Mouse (Mus musculus) intestine, embryonic 15.5 days (tissue): ENCODE data around the gene AI413582. TPM values are rescaled to one million over a fixed set of nuclear protein-coding genes. Genes with fewer than 3 reads are reported as not detected.
A peak's percentile ranks its signal among the peaks of the same experiment; 100 is the strongest.

ENCODE experiments used
- ATAC-seq: fragments of 200-750 bp; cut with Nextera tagmentation; 2 replicates; pipeline ENCODE4 v1.8.0; 2017; ENCODE audit warnings: moderate TSS enrichment, moderate library complexity
- H3K27ac ChIP-seq: fragments of 300-500 bp; sonication (generic); 2 replicates; pipeline ENCODE4 v1.5.1; 2015; ENCODE audit warnings: mild to moderate bottlenecking, inconsistent platforms
- H3K27me3 ChIP-seq: fragments of 300-500 bp; sonication (generic); replicated peaks from 2 replicates; pipeline ENCODE4 v1.6.1; 2015; ENCODE audit warnings: inconsistent platforms
- H3K36me3 ChIP-seq: fragments of 300-500 bp; sonication (generic); 2 replicates; pipeline ENCODE4 v1.6.1; 2015; ENCODE audit warnings: inconsistent platforms
- H3K4me1 ChIP-seq: fragments of 300-500 bp; sonication (generic); replicated peaks from 2 replicates; pipeline ENCODE4 v1.6.1; 2015; ENCODE audit warnings: inconsistent platforms
- H3K4me2 ChIP-seq: fragments of 300-500 bp; sonication (generic); replicated peaks from 2 replicates; pipeline ENCODE4 v1.6.1; 2015; ENCODE audit warnings: mild to moderate bottlenecking, inconsistent platforms
- H3K4me3 ChIP-seq: fragments of 300-500 bp; sonication (generic); replicated peaks from 2 replicates; pipeline ENCODE4 v1.5.1; 2015; ENCODE audit warnings: inconsistent platforms
- H3K9ac ChIP-seq: fragments of 300-500 bp; sonication (generic); 2 replicates; pipeline ENCODE4 v1.6.1; 2015; ENCODE audit warnings: inconsistent platforms
- H3K9me3 ChIP-seq: fragments of 300-500 bp; sonication (generic); 2 replicates; pipeline ENCODE4 v1.6.1; 2016; ENCODE audit warnings: inconsistent platforms
- WGBS: fragments of 180-500 bp; shearing (Covaris S2); methylation state at CpG from one replicate; pipeline ENCODE4 v1.1.7; 2015; 5-methylcytosine and 5-hydroxymethylcytosine counted together
- polyA plus RNA-seq: library from polyadenylated mRNA; unstranded; fragments of >200 nt; fragmentation: Nextera tagmentation; extraction: Ambion mirVana; gene quantifications from 2 replicates; pipeline ENCODE4 v1.2.1, GENCODE M21; 2015

AI413582 gene
- polyA plus RNA-seq, 1 experiment from 2014 or later: 29.7 TPM

DNA sequence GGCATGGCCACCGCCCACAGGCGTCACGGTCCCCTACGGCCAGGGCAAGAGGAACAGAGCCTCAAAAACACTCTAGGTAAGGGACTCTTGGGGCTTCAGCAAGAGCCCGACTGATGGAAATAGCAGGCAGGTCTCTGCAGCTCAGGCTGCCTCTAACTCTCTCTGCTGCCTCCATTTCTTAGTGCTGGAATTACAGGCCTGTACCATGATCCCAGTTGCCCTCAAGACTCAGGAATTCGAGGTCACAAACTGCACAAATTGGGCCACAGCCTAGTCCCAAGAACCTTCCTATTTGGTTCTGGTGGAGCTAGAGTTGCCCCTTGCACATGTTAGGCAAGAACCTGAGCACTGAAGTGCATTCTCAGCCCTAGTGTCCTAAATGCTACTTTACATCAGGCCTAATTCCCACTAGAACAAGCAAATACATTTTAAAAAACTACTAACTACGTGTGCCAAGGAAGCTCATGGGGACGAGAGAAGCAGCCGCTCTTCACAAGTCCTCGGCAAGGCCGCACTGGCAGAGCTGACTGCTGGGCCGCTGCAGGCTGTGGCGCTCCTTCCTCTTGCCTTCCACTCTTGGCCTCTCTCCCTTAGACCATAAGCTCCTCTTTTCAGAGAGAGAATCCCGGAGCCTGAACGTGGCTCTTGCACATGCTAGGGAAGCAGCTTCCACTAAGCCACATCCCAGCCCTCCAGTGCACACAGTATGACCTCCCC, 30.3 kb upstream of the AI413582 start:
- H3K36me3 ChIP-seq: peaks cover 33% of the 10 kb centered on the region
- H3K4me1 ChIP-seq: peaks cover 4% of the 10 kb centered on the region; the same call in 1 of the 2 replicates
- H3K4me3 ChIP-seq: no peak overlapping the region
- H3K9me3 ChIP-seq: no peaks in the 10 kb centered on the region
- H3K27me3 ChIP-seq: no peaks in the 10 kb centered on the region
- H3K27ac ChIP-seq: no peak overlapping the region
- ATAC-seq: no peak
- 85% methylated on average over 15 of the region's 15 CpGs for WGBS
- H3K4me2 ChIP-seq: no peak overlapping the region
- H3K9ac ChIP-seq: no peak overlapping the region

DNA sequence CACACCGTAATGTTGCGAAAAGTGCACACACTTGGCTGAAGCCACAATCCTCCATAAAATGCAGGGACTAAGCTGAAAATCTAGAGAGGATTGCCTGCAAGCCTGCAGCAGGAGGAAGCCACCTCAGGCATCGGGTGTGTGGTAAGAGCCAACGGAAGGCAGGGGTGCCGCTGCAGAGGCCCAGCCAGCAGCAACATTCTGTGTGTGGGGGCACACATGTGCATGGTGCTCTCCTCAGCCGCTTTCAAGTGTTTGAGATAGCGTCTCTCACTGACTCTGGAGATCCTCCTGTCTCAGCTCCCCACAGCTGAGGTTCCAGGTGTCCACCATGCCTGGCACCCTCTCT, 27.0 kb upstream of the AI413582 start:
- Histone ChIP-seq H3K27me3 (no peaks in the 10 kb centered on the region), H3K4me2 (no peak overlapping the region), H3K27ac (no peak overlapping the region), H3K4me3 (no peak overlapping the region), H3K9me3 (no peaks in the 10 kb centered on the region), H3K9ac (no peak overlapping the region), H3K4me1 (no peaks in the 10 kb centered on the region), H3K36me3 (peaks cover 33% of the 10 kb centered on the region)
- 95% methylated on average over 7 of the region's 7 CpGs for WGBS
- ATAC-seq: no peak

DNA sequence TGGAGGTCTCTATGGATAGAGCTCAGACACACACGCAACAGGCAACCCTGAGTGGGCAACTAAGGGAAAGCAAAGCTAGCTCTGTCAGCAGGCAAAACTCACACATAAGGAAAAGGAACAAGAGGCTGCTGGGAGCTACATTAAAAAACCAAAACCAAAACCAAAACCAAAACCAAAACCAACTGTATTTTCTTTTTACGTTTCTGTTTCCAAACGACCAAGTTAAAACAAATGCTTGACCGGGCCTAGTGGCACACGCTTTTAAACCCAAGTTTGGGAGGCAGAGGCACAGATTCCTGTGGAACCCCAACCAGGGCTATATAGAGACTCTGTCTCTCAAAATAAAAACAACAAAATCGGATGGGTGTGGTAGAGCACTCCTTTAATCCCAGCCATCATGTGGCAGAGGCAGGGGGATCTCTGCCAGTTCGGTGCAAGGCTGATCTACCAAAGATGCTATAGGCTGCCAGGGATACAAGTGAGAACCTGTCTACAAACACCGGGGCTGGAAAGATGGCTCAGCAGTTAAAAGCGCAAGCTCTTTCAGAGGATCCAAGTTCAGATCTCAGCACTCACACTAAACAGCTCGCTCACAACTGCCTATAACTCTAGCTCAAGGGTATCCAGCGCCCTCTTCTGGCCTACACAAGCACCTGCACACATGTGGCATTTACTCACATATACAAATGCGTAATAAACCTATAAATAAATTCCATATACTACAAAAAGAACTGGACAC, 26.4 kb upstream of the AI413582 start:
- H3K4me2 ChIP-seq: no peak overlapping the region
- WGBS: 87% methylated on average over 12 of the region's 12 CpGs
- no peak overlapping the region for H3K4me3 ChIP-seq
- no peak overlapping the region for H3K9ac ChIP-seq
- H3K9me3 ChIP-seq: no peaks in the 10 kb centered on the region
- H3K4me1 ChIP-seq: no peaks in the 10 kb centered on the region
- no peak for ATAC-seq
- H3K27ac ChIP-seq: no peak overlapping the region
- H3K27me3 ChIP-seq: no peaks in the 10 kb centered on the region
- peaks cover 33% of the 10 kb centered on the region for H3K36me3 ChIP-seq

DNA sequence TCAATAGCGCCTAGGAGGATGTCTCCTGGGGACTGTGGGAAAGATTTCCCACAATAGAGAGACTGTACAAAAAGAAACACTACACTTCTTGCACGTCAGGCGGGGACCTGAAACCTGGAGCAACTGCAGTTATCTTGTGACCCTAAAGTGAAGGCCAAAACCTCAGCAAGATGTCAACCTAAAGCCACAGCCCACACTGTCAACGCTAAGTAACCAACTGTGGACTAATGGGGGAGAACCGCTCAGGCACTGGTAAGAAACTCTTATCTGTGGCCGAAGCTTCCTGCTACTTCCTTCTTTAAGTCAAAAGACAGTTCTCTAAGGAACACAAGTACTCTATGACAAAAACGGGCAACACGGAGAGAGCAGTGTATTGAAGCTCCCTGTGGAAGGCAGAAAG, 22.7 kb upstream of the AI413582 start:
- 0 out of 2 replicates have a peak overlapping the region, but pooled peaks have one; percentile 13 for H3K27ac ChIP-seq
- no peak overlapping the region for H3K4me3 ChIP-seq
- no peaks in the 10 kb centered on the region for H3K4me1 ChIP-seq
- H3K9me3 ChIP-seq: no peaks in the 10 kb centered on the region
- H3K27me3 ChIP-seq: no peaks in the 10 kb centered on the region
- peaks cover 15% of the 10 kb centered on the region for H3K36me3 ChIP-seq
- no peak for ATAC-seq
- no peak overlapping the region for H3K9ac ChIP-seq
- 84% methylated on average over 8 of the region's 8 CpGs for WGBS
- no peak overlapping the region for H3K4me2 ChIP-seq

DNA sequence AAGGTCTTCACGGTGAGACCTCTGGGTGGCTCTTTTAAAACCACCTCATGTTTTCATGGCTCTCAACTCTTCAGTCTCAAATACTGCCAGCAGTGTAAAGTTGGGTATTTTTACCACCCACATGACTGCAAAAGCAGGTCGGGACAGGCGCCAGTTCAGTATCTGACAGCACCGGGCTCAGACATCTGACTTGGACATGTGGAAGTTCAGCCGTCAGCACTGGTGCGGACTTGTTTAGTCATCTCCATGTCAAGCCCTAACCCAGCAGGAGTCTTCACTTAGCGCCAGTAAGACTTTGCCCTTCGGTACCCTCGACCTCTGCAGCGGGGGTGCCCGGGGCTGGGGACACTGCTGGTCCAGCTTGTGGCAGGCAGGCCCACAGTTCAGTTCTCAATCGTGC, 21.7 kb upstream of the AI413582 start:
- H3K27me3 ChIP-seq: no peaks in the 10 kb centered on the region
- peaks cover 19% of the 10 kb centered on the region for H3K36me3 ChIP-seq
- no peak overlapping the region for H3K9ac ChIP-seq
- no peaks in the 10 kb centered on the region for H3K4me1 ChIP-seq
- H3K4me2 ChIP-seq: no peak overlapping the region
- H3K9me3 ChIP-seq: no peaks in the 10 kb centered on the region
- no peak overlapping the region for H3K27ac ChIP-seq
- no peak overlapping the region for H3K4me3 ChIP-seq
- WGBS: 85% methylated on average over 12 of the region's 12 CpGs
- no peak for ATAC-seq

DNA sequence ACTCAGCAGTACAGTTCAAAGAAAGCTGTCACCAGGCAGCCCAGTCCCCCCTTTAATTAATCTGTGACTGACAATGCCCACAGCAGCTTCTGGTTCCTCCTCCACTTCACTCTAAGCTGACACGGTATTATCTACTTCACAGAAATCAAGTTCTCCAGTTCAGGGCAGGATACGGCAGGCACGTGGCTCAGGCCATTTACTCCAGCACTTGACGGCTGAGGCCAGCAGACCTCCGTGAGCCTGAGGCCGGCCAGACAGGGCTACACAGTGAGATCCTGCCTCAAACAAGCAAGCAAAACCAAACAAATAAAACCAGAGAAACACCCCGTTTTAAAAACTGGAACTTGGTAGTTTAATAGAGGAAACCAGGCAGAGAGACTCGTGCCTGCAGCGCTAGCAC, 21.1 kb upstream of the AI413582 start:
- Histone ChIP-seq H3K36me3 (peaks cover 22% of the 10 kb centered on the region), H3K4me3 (no peak overlapping the region), H3K4me1 (no peaks in the 10 kb centered on the region), H3K27me3 (no peaks in the 10 kb centered on the region), H3K9ac (no peak overlapping the region), H3K9me3 (no peaks in the 10 kb centered on the region), H3K4me2 (no peak overlapping the region), H3K27ac (no peak overlapping the region)
- no peak for ATAC-seq
- 63% methylated on average over 9 of the region's 9 CpGs for WGBS

DNA sequence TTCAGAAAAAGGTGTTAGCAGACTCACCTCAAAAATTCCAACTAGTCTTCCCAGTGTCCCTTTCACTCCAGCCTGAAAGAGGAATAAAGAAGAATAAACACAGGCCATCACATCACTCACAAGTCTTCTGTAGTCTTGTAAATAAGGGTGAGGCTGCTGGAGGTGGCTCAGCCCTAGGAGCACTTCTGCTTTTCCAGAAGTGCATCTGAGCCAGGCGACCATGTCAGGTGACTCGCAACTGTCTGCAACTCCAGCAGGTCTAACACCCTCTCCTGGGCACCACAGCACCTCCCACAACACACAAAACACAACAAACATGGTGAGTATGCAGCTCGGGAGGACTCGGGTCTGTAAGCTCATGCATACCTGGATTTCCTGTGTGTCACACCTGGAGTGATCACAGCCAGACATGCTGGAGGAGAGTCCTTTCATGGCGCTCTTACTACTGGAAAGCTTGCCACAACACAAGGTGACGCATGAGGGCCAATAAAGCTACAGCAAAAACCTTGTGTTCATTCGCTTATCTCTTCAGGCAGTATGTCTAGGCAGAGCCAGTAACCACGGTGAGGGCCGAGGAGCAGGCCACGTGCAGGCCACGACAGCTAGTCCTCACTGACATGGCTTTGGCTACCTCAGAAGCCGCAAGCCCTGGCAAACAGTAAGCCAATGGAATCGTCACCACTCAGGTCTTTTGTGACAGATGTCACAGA, 17.8 kb upstream of the AI413582 start:
- H3K4me2 ChIP-seq: no peak overlapping the region
- 87% methylated on average over 13 of the region's 13 CpGs for WGBS
- H3K9me3 ChIP-seq: no peaks in the 10 kb centered on the region
- no peak overlapping the region for H3K4me3 ChIP-seq
- no peak for ATAC-seq
- H3K4me1 ChIP-seq: no peaks in the 10 kb centered on the region
- H3K9ac ChIP-seq: no peak overlapping the region
- H3K27ac ChIP-seq: no peak overlapping the region
- H3K36me3 ChIP-seq: peaks cover 36% of the 10 kb centered on the region
- H3K27me3 ChIP-seq: no peaks in the 10 kb centered on the region

DNA sequence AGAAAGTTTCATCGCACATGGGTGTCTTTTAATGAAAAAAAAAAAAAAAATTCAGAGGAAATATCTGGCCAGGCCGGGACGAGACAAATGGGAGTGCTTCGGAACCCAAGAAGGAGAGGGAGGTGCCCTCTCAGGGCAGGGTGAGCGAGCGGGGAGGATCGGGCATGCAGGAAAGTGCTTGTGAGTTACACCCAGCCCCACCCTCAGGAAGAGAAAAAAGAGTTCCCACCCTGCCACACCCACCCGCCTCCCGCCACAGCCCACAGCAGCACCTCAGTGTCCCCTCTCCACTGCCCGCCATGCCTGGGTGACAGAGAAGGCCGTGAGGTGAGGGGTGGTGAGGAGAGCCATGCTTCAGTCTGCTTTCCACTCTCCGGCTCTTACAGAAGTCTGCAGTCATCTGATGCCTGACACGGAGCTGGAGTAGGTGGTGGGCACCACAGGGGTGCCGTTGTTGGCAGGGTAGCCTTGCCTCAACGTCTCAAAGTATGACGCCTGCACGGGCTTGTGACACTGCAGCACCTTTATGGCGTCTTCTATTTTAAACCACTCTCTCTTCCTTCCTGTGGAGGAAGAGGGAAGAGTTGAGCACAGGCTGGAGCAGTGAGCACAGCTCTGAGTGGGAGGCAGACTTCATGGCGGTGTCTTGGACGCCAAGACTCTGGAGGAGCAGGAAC, 15.0 kb upstream of the AI413582 start:
- Histone ChIP-seq H3K27ac (no peak overlapping the region), H3K36me3 (peaks cover 35% of the 10 kb centered on the region), H3K4me2 (no peak overlapping the region), H3K9me3 (no peaks in the 10 kb centered on the region), H3K4me3 (no peak overlapping the region), H3K27me3 (no peaks in the 10 kb centered on the region), H3K4me1 (peaks cover 10% of the 10 kb centered on the region; the same call in 1 of the 2 replicates), H3K9ac (no peak overlapping the region)
- 86% methylated on average over 20 of the region's 20 CpGs for WGBS
- no peak for ATAC-seq

DNA sequence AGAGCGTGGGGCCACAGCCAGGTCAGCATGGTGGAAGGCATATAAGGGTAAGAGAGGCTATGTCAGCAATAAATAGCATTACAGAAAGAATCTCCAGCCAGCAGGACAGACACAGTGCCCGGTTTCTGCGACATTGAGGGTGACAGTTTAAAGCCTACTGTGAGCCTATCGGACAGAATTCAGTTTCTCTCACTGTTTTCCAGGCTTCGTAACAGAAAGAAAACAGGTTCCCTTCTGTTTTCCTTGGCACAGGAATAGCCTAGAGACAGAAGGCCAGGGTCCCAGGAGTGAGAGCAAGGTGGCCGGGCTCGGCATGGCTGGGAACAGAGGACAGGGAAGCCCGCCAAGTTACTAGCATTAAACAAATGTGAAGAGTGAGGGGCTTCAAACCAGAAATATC, 14.3 kb upstream of the AI413582 start:
- Histone ChIP-seq H3K36me3 (peaks cover 32% of the 10 kb centered on the region), H3K27ac (no peak overlapping the region)
- ATAC-seq: no peak

DNA sequence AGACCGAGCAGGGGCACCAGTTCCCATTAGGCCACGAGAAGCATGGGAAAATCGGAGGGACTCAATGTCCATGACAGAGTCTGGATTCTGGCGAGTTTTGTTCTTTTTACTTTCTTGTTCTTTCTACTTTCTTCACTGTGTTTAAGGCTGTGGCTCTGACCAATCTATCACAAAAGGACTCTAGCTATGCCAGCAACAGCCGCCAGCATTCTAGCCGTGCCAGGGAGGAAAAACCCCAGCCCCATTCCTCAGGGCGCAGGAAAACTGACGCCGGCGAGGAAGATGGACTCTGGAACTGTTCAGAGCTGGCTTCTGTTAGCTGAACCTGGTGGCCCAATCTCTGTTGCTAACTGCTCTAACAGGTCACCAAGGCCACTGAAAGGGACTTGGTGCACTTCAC, 12.9 kb upstream of the AI413582 start:
- 97% methylated on average over 10 of the region's 10 CpGs for WGBS
- H3K36me3 ChIP-seq: peaks cover 29% of the 10 kb centered on the region
- peaks cover 16% of the 10 kb centered on the region for H3K4me1 ChIP-seq
- no peaks in the 10 kb centered on the region for H3K9me3 ChIP-seq
- no peak overlapping the region for H3K9ac ChIP-seq
- H3K4me3 ChIP-seq: no peak overlapping the region
- no peak overlapping the region for H3K4me2 ChIP-seq
- ATAC-seq: no peak
- H3K27me3 ChIP-seq: no peaks in the 10 kb centered on the region
- H3K27ac ChIP-seq: no peak overlapping the region

More for the DNA sequence above, 14.3 kb upstream of the AI413582 start:
- 93% methylated on average over 8 of the region's 8 CpGs for WGBS
- H3K4me2 ChIP-seq: no peak overlapping the region
- H3K27me3 ChIP-seq: no peaks in the 10 kb centered on the region
- H3K9ac ChIP-seq: no peak overlapping the region
- H3K4me1 ChIP-seq: peaks cover 16% of the 10 kb centered on the region
- no peaks in the 10 kb centered on the region for H3K9me3 ChIP-seq
- H3K4me3 ChIP-seq: no peak overlapping the region

DNA sequence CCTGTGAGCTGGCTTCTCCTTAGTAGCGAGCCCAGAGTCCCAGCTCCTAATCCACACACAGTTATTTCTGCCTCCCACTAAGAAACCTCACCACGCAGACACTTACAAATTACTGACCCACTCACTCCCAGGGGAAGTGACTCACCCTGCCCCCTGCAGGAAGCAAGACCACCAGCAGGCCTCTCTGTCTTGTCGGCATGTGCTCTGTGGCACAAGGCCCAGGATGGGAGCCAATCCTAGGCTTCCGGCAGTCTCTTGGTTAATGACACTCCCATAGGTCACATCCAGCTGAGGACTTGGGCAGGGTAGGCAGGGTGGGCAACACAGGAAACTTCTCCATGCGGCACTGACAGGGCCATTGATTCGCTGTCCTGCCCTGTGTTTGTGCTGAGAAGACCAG, 11.9 kb upstream of the AI413582 start:
- H3K4me2 ChIP-seq: no peak overlapping the region
- H3K36me3 ChIP-seq: peaks cover 19% of the 10 kb centered on the region
- H3K9ac ChIP-seq: no peak overlapping the region
- 66% methylated on average over 6 of the region's 6 CpGs for WGBS
- peaks cover 16% of the 10 kb centered on the region for H3K4me1 ChIP-seq
- no peak overlapping the region for H3K4me3 ChIP-seq
- no peak overlapping the region for H3K27ac ChIP-seq
- no peak for ATAC-seq
- H3K27me3 ChIP-seq: no peaks in the 10 kb centered on the region
- no peaks in the 10 kb centered on the region for H3K9me3 ChIP-seq

DNA sequence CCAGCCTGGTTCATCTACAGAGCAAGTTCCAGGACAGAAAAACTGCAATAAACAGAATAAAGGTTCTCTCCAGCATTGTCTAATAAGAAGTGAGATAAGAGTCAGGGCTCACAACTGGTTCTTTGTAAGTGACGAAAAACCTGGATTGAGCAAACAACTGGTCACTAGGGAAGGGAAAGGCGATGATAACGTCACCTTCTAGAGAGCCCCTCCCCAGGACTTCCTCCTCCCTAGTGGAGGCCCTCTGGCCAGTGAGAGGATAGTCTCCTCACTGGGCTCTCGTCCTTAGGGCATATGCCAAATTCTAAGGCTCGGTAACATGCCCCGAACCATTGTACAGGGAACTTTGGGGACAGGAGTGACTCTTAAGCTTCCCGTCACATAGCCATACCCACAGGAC, 10.5 kb upstream of the AI413582 start:
- Histone ChIP-seq H3K27ac (no peak overlapping the region; the same call in 1 of the 2 replicates), H3K4me2 (no peak overlapping the region), H3K27me3 (no peaks in the 10 kb centered on the region), H3K9ac (no peak overlapping the region), H3K36me3 (peaks cover 13% of the 10 kb centered on the region), H3K9me3 (no peaks in the 10 kb centered on the region), H3K4me3 (no peak overlapping the region), H3K4me1 (peaks cover 16% of the 10 kb centered on the region)
- WGBS: 65% methylated on average over 7 of the region's 7 CpGs
- peak; percentile 60 for ATAC-seq
